Mouse (Mus musculus): ENCODE measurements around the gene Mertk. TPM values are rescaled to one million over a fixed set of nuclear protein-coding genes. Genes with fewer than 3 reads are reported as not detected.

Gene Mertk
- polyA plus RNA-seq, 1 experiment from 2014 or later = 1.6 TPM

DNA sequence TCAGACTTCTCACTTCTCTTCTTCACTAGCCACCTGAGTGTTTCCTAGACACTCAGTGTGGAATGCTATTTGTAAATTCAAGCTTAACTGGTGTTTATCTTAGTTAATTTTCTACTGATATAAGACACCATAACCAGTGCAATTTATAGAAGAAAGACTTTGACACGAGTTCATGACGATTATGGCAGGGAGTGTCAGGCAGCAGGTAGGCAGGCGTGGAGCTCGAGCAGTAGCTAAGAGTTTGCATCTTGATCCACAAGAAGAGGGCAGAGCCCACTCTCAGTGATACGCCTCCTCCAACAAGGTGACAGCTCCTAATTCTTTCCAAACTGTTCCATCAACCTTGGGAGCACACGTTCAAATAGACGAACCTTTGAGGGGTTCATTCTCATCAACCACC lies 27.9 kb downstream of the Mertk start:
- Histone ChIP-seq H3K4me1 (replicated peaks) (no peaks in the 10 kb centered on the region; the same call in 1 of the 2 replicates), H3K9ac (replicated peaks) (no peak overlapping the region), H3K9me3 (no peaks in the 10 kb centered on the region), H3K27me3 (no peaks in the 10 kb centered on the region), H3K4me2 (replicated peaks) (no peak overlapping the region), H3K36me3 (no peaks in the 10 kb centered on the region), H3K27ac (no peak overlapping the region), H3K4me3 (replicated peaks) (no peak overlapping the region)
- WGBS = 87% methylated on average over 7 of the region's 7 CpGs
- no peak for ATAC-seq

DNA sequence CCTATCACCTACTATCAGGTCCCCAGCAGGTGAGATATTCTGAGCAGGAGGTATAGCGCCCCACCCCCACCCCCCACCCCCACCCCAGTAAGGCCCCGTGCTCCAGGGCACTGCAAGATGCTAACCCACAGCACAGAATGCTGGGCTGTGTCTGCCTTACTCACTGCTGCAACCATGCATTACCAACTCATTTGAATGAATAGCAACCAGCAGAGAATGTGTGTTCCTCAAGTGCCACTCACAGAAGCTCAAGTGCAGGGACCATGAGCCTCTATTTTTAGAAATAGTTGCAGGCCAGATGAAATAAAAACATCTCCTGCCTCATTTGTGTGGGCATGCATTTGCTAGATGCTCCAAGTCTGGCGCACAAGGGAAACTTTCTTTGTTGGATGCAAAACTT lies 28.8 kb downstream of the Mertk start:
- Histone ChIP-seq H3K9ac (replicated peaks) (no peak overlapping the region), H3K4me1 (replicated peaks) (no peaks in the 10 kb centered on the region; the same call in 1 of the 2 replicates), H3K27ac (no peak overlapping the region), H3K4me3 (replicated peaks) (no peak overlapping the region), H3K4me2 (replicated peaks) (no peak overlapping the region), H3K27me3 (no peaks in the 10 kb centered on the region), H3K9me3 (no peaks in the 10 kb centered on the region), H3K36me3 (no peaks in the 10 kb centered on the region)
- ATAC-seq = no peak
- 46% methylated on average over 3 of the region's 3 CpGs for WGBS

DNA sequence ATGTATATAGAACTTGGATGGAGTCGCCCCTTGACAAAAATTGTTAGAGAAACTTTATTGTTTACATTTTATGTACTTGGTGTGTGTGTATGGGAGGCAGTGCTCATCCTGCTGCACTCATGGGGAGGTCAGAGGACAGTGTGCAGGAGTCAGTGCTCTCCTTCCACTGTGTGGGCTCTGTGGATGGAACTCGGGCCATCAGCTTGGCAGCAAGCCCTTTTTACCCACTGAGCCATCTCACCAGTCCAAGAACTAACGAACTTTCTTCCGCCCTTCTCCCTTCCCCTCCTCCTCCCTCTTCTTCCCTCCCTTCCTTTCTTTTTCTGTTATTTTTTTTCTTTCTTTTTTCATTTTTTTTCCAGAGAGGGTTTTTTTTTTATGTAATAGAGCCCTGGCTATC lies 29.3 kb downstream of the Mertk start:
- H3K36me3 ChIP-seq = no peaks in the 10 kb centered on the region
- no peaks in the 10 kb centered on the region for H3K9me3 ChIP-seq
- no peak overlapping the region for H3K27ac ChIP-seq
- no peaks in the 10 kb centered on the region; the same call in 1 of the 2 replicates for H3K4me1 ChIP-seq (replicated peaks)
- no peak overlapping the region for H3K4me2 ChIP-seq (replicated peaks)
- H3K4me3 ChIP-seq (replicated peaks) = no peak overlapping the region
- 84% methylated on average over 4 of the region's 4 CpGs for WGBS
- no peaks in the 10 kb centered on the region for H3K27me3 ChIP-seq
- ATAC-seq = no peak
- no peak overlapping the region for H3K9ac ChIP-seq (replicated peaks)

DNA sequence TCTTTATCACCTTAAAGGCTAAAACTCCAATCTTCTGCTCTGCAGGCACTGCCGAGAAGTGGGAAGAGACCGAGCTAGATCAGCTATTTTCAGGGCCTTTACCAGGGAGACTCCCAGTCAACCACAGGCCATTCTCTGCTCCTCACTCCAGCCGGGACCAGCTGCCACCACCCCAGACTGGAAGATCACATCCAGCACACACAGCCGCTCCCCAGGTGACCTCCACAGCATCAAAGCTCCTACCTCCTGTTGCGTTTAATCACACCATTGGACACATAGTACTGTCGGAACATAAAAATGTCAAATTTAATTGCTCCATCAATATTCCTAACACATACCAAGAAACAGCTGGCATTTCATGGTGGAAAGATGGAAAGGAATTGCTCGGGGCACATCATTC lies 30.4 kb downstream of the Mertk start:
- Histone ChIP-seq H3K27me3 (no peaks in the 10 kb centered on the region), H3K4me1 (replicated peaks) (no peaks in the 10 kb centered on the region; the same call in 1 of the 2 replicates), H3K9ac (replicated peaks) (no peak overlapping the region), H3K4me2 (replicated peaks) (no peak overlapping the region), H3K9me3 (no peaks in the 10 kb centered on the region), H3K27ac (no peak overlapping the region), H3K4me3 (replicated peaks) (no peak overlapping the region), H3K36me3 (no peaks in the 10 kb centered on the region)
- no peak for ATAC-seq
- 77% methylated on average over 7 of the region's 7 CpGs for WGBS

DNA sequence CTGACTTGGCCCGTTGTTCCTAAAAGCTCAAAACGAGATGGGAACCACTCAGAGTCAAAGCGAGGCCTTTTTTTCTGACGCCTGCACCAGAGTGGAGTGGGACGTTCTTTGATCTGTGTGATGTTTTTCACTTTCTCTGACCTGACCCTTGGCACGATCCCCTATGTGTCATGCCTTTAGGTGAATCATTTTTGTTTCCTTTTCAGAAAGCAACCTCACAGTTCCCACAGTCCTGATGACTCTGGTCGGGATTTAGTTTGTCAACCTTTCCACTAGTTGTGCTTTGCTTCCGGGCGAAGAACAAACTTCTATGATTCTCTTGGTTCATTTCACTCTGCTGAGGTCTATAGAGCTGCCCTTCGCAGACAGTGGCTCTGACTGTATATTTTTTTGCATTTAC lies 32.8 kb downstream of the Mertk start:
- no peak for ATAC-seq
- Histone ChIP-seq H3K9ac (replicated peaks) (no peak overlapping the region), H3K27me3 (no peaks in the 10 kb centered on the region), H3K4me2 (replicated peaks) (no peak overlapping the region), H3K27ac (no peak overlapping the region), H3K4me1 (replicated peaks) (no peaks in the 10 kb centered on the region; the same call in 1 of the 2 replicates), H3K36me3 (no peaks in the 10 kb centered on the region), H3K9me3 (no peaks in the 10 kb centered on the region), H3K4me3 (replicated peaks) (no peak overlapping the region)
- WGBS = 80% methylated on average over 10 of the region's 10 CpGs

DNA sequence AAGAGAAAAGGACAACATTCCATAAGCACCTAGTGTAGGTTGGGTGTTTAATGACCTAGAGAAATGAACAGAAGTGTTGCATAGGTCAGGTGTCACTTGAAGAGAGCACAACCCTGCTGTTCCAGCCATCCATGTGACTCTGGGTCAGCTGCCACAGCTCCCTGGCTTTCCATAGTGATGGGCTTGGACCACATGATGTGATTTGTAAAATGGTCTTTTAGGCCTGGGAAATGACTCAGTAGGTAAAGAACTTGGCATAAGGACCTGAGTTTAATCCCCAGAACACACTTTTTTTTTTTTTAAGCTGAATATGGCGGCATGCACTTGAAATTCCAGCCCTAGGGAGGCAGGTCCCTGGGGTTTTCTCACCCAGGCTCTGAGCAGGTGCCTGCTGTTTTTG lies 33.2 kb downstream of the Mertk start:
- H3K4me2 ChIP-seq (replicated peaks) = no peak overlapping the region
- 93% methylated on average over 1 of the region's 1 CpGs for WGBS
- no peaks in the 10 kb centered on the region; the same call in 1 of the 2 replicates for H3K4me1 ChIP-seq (replicated peaks)

DNA sequence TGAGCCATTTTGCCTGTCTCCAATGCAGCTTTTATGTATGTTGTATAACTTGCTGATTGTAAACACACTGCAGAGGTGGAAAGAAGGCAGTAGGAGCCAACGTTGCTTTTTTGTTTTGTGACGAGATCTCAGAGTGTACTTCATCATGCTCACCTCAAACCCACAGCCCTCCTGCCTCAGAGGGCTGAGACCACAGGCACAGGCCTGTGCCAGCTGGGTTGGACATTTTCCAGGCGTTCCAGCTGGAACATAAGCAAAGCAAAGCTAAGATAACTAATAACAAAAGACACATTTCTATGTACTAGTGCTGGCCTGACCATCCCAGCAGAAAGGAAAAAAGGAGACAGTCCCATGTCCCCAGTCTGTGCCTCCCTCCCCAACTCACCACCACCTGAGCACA lies 36.3 kb downstream of the Mertk start:
- 76% methylated on average over 3 of the region's 3 CpGs for WGBS
- Histone ChIP-seq H3K4me2 (replicated peaks) (no peak overlapping the region), H3K4me1 (replicated peaks) (no peaks in the 10 kb centered on the region), H3K9ac (replicated peaks) (no peak overlapping the region), H3K27me3 (no peaks in the 10 kb centered on the region), H3K9me3 (no peaks in the 10 kb centered on the region), H3K4me3 (replicated peaks) (no peak overlapping the region), H3K27ac (no peak overlapping the region), H3K36me3 (no peaks in the 10 kb centered on the region)
- ATAC-seq = no peak

More for the DNA sequence above, 33.2 kb downstream of the Mertk start:
- H3K36me3 ChIP-seq = no peaks in the 10 kb centered on the region
- no peaks in the 10 kb centered on the region for H3K27me3 ChIP-seq
- no peak overlapping the region for H3K27ac ChIP-seq
- no peak for ATAC-seq
- no peak overlapping the region for H3K9ac ChIP-seq (replicated peaks)
- no peaks in the 10 kb centered on the region for H3K9me3 ChIP-seq
- no peak overlapping the region for H3K4me3 ChIP-seq (replicated peaks)

DNA sequence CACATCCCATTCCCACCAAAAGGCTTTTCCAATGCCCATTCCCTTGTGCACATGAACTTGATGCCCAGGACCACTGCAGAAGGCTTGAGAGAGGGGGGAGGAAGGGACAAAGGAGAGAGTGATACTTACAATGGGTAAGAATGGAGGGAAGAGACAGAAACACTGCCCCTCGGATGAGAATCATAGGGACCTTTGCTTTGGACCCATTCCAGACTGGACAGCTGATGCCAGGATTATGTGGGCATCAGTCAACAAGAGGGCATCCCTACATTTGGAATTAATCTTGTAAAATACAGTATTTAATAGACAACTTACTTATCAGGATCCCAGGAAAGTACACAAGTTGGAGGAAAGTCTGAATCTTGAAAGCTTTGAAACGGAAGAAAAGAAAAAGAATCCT lies 38.3 kb downstream of the Mertk start:
- Histone ChIP-seq H3K36me3 (no peaks in the 10 kb centered on the region), H3K9ac (replicated peaks) (no peak overlapping the region), H3K9me3 (no peaks in the 10 kb centered on the region), H3K27me3 (no peaks in the 10 kb centered on the region), H3K4me1 (replicated peaks) (no peaks in the 10 kb centered on the region), H3K27ac (no peak overlapping the region), H3K4me2 (replicated peaks) (no peak overlapping the region), H3K4me3 (replicated peaks) (no peak overlapping the region)
- no peak for ATAC-seq
- 91% methylated on average over 2 of the region's 2 CpGs for WGBS

DNA sequence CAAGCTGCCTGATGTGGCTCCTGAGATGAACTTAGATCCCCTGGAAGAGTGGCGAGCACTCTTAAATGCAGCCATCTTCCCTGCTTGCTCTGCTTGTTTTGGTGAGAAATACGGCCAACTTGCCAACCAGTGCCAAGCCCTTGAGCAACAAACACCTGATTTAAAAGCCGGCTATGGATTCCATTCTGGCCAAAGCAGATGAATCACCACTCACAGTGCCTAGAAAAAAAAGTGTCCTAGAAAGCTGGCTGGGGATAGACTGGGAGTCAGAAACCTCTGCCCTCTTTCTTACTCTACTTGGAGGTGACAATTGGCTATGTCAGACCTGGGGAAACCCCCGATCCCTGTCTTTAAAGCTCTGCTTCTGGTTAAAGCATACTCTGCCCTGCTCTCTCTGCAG lies 39.0 kb downstream of the Mertk start:
- no peak overlapping the region for H3K27ac ChIP-seq
- H3K27me3 ChIP-seq = no peaks in the 10 kb centered on the region
- WGBS = 93% methylated on average over 4 of the region's 4 CpGs
- H3K4me1 ChIP-seq (replicated peaks) = no peaks in the 10 kb centered on the region
- no peak overlapping the region for H3K4me2 ChIP-seq (replicated peaks)
- no peak overlapping the region for H3K9ac ChIP-seq (replicated peaks)
- no peaks in the 10 kb centered on the region for H3K9me3 ChIP-seq
- no peaks in the 10 kb centered on the region for H3K36me3 ChIP-seq
- H3K4me3 ChIP-seq (replicated peaks) = no peak overlapping the region
- ATAC-seq = no peak

DNA sequence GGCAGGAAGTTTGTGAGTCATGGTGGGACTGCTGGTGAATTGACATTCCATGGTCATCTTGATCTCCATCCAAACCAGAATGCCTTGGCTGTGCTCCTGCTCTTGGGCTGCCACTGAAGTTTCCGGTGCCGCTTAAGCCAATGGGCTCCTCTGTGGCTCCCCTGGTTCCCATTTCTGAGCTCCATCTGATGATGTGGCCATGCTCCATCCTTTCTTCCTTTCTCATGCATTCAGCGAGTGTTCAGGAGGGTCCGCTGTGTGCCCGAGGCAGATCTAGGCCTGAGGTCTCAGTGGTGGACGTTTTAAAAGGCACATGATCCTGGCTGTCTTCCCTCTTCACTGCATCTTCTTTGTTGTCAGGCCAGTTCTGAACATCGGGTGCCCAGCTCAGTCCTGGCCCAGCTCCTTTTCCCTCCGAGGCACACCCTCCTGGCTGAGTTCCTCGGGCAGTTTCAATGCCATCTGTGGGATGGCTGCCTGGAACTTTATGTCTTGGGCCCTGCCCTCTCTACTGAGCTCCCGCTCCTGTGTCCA lies 40.0 kb downstream of the Mertk start:
- Histone ChIP-seq H3K4me2 (replicated peaks) (no peak overlapping the region), H3K4me1 (replicated peaks) (no peaks in the 10 kb centered on the region), H3K4me3 (replicated peaks) (no peak overlapping the region), H3K36me3 (no peaks in the 10 kb centered on the region), H3K27me3 (no peaks in the 10 kb centered on the region), H3K9me3 (no peaks in the 10 kb centered on the region), H3K27ac (no peak overlapping the region), H3K9ac (replicated peaks) (no peak overlapping the region)
- ATAC-seq = no peak
- WGBS = 82% methylated on average over 10 of the region's 10 CpGs

DNA sequence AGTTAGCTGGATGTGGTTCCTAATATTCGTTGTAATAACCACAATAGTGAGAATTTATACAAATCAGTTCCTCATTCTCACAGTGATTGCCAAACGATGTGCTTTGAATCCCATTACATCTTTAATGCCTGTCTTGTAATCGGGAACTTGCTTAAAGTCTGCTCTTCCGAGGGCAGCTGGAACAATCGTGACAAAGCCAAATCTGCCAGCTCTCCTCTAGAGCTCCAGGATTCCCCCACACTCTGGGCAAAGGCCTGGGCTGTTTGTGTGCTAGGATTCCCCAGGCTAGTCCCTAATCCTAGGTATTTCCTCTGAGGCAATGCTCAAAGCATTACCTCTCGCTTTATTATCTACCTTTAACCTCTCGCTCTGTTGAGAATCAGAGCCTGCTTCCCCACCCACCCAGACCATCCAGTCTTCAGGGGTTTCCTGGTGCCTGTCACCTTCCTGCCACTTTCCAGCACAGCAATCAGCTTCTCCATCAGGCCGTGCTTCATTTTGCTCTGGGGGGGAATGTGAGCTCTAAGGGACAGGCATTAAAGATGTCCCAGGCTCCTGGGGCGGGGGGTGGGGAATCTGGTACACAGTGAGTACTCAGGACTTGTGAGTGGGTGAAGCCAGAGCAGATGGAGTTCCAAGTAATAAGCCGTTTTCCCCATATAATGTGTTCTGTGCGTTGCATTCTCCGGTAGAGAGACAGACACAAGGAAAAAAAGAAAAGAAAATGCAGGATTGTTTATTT lies 47.3 kb downstream of the Mertk start:
- H3K36me3 ChIP-seq = no peaks in the 10 kb centered on the region
- 67% methylated on average over 12 of the region's 12 CpGs for WGBS
- H3K4me3 ChIP-seq (replicated peaks) = no peak overlapping the region
- no peak overlapping the region for H3K27ac ChIP-seq
- no peaks in the 10 kb centered on the region for H3K9me3 ChIP-seq
- no peaks in the 10 kb centered on the region for H3K27me3 ChIP-seq
- no peak for ATAC-seq
- H3K4me2 ChIP-seq (replicated peaks) = no peak overlapping the region
- no peaks in the 10 kb centered on the region for H3K4me1 ChIP-seq (replicated peaks)
- H3K9ac ChIP-seq (replicated peaks) = 0 out of 2 replicates have a peak overlapping the region, but pooled peaks have one; percentile 12

DNA sequence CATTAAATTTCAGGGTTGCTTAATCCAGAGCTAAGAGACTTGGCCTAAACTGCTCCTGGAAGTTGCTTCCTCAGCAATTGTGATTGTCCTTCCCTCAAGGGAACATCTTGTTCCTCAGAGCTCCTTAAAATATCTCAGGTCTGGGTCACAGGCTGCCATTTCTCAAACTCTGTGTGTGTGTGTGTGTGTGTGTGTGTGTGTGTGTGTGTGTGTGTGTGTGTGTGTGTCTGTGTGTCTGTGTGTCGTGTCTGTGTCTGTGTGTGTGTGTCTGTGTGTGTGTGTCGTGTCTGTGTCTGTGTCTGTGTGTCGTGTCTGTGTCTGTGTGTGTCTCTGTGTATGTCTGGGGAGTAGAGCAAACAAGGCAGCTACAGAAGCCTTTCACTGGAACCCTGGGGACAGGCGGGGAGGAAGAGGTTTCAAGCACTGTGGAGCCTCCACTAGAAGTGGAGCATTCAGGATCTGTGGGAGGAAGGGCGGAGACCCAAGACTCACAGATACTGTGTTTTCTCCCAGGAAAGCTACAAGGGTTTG lies 47.9 kb downstream of the Mertk start:
- Histone ChIP-seq H3K27ac (no peak overlapping the region), H3K27me3 (no peaks in the 10 kb centered on the region), H3K4me2 (replicated peaks) (no peak overlapping the region), H3K4me3 (replicated peaks) (no peak overlapping the region), H3K36me3 (no peaks in the 10 kb centered on the region), H3K9me3 (no peaks in the 10 kb centered on the region), H3K4me1 (replicated peaks) (no peaks in the 10 kb centered on the region), H3K9ac (replicated peaks) (no peak overlapping the region)
- 75% methylated on average over 5 of the region's 5 CpGs for WGBS
- no peak for ATAC-seq

All from midbrain, embryonic 13.5 days (tissue).